Mouse (Mus musculus): Measurements from ENCODE around the gene BC024063.
"Not testable (repeated sequence)": the region's sequence is repeated elsewhere in the genome, so short reads cannot be mapped to it uniquely, and the experiment has no call there.

Gene BC024063

GRCm38 (mm10) chr10:82082728-82083621, at the start of gene BC024063:
BC024063 (plus strand) TSS chr10:82083353.
- DNase-seq (ENCODE audit: low read depth, low spot score), result peak; percentile 82

GRCm38 (mm10) chr10:82042191-82042590, 41.0 kb upstream of the BC024063 start:
- no peak for DNase-seq (ENCODE audit: low read depth, low spot score)

GRCm38 (mm10) chr10:82046603-82047002, 36.5 kb upstream of the BC024063 start:
- no peak for DNase-seq (ENCODE audit: low read depth, low spot score)

- DNase-seq (ENCODE audit: low read depth, low spot score), result peak; percentile 93
These were observed 35.3 kb upstream of the BC024063 start, which contains the start of gene Zfp873 for GRCm38 (mm10) chr10:82047597-82048459. Zfp873 (plus strand) TSS chr10:82048123.

GRCm38 (mm10) chr10:82048460-82048804, 34.7 kb upstream of the BC024063 start:
- not testable (repeated sequence) for DNase-seq (ENCODE audit: low read depth, low spot score)

GRCm38 (mm10) chr10:82083622-82083971, 444 bp downstream of the BC024063 start:
- DNase-seq (ENCODE audit: low read depth, low spot score), result not testable (repeated sequence)

- no peak for DNase-seq (ENCODE audit: low read depth, low spot score)
These were observed 34.1 kb downstream of the BC024063 start for GRCm38 (mm10) chr10:82117206-82117605.

- DNase-seq (ENCODE audit: low read depth, low spot score), result peak; percentile 94
These were observed 44.8 kb downstream of the BC024063 start, which contains the start of gene AU041133 for GRCm38 (mm10) chr10:82127850-82128401. AU041133 (plus strand) TSS chr10:82128013.

- DNase-seq (ENCODE audit: low read depth, low spot score), result no peak
These were observed 62.1 kb downstream of the BC024063 start for GRCm38 (mm10) chr10:82145282-82145681.

- DNase-seq (ENCODE audit: low read depth, low spot score), result no peak
These were observed 64.4 kb downstream of the BC024063 start for GRCm38 (mm10) chr10:82147571-82147970.

All from telencephalon, adult 2 months (tissue).